Mouse (Mus musculus) kidney, adult 2 months (tissue): Measurements from ENCODE around the gene Kmt2c. TPM values are rescaled to one million over a fixed set of nuclear protein-coding genes. Genes with fewer than 3 reads are reported as not detected.
A peak's percentile ranks its signal among the peaks of the same experiment; 100 is the strongest.
"Not testable (repeated sequence)": the region's sequence is repeated elsewhere in the genome, so short reads cannot be mapped to it uniquely, and the experiment has no call there.

Experiments
- DNase-seq: peaks from one replicate; pipeline ENCODE4 v3.0.0; 2021
- H3K27ac ChIP-seq: fragments of 200-500 bp; 2 replicates; pipeline ENCODE4 v1.5.1; 2012; ENCODE audit warnings: low read depth, low read length, control low read depth, inconsistent platforms; ENCODE audit not compliant: insufficient read depth
- H3K27me3 ChIP-seq: fragments of 200-500 bp; replicated peaks from 2 replicates; pipeline ENCODE4 v1.6.1; 2012; ENCODE audit warnings: mild to moderate bottlenecking, moderate library complexity, low read length, inconsistent platforms; ENCODE audit not compliant: control insufficient read depth, insufficient read depth
- H3K36me3 ChIP-seq: fragments of 200-500 bp; 2 replicates; pipeline ENCODE4 v1.6.1; 2012; ENCODE audit warnings: mild to moderate bottlenecking, moderate library complexity, low read length, inconsistent platforms; ENCODE audit not compliant: control insufficient read depth, insufficient read depth
- H3K4me1 ChIP-seq: fragments of 200-500 bp; 2 replicates; pipeline ENCODE4 v1.6.1; 2011; ENCODE audit warnings: low read length; ENCODE audit not compliant: control insufficient read depth, insufficient read depth
- H3K4me3 ChIP-seq: fragments of 200-500 bp; 2 replicates; pipeline ENCODE4 v1.5.1; 2011; ENCODE audit warnings: mild to moderate bottlenecking, low read depth, low read length, control low read depth; ENCODE audit not compliant: insufficient read depth
- CTCF ChIP-seq: fragments of 200-500 bp; conservative IDR thresholded peaks from 2 replicates; pipeline ENCODE4 v1.5.1; 2011; ENCODE audit warnings: low read depth, mild to moderate bottlenecking, control low read depth, low read length, moderate library complexity, mixed read lengths; ENCODE audit not compliant: insufficient read depth, insufficient read length
- POLR2A ChIP-seq: fragments of 200-500 bp; IDR thresholded peaks from one replicate; pipeline ENCODE4 v1.6.1; 2011; ENCODE audit warnings: low read depth, low read length, control low read depth
- WGBS: fragments of 180-500 bp; shearing (Covaris S2); methylation state at CpG from one replicate; pipeline ENCODE4 v1.1.7; 2018; 5-methylcytosine and 5-hydroxymethylcytosine counted together
- polyA plus RNA-seq: library from polyadenylated mRNA; depleted of rRNA; stranded (reverse); fragments of >200 nt; gene quantifications from 2 replicates; pipeline ENCODE4 v1.2.3, GENCODE M21; 2012

Kmt2c gene
- polyA plus RNA-seq, 1 experiment, result 11.8 TPM

DNA sequence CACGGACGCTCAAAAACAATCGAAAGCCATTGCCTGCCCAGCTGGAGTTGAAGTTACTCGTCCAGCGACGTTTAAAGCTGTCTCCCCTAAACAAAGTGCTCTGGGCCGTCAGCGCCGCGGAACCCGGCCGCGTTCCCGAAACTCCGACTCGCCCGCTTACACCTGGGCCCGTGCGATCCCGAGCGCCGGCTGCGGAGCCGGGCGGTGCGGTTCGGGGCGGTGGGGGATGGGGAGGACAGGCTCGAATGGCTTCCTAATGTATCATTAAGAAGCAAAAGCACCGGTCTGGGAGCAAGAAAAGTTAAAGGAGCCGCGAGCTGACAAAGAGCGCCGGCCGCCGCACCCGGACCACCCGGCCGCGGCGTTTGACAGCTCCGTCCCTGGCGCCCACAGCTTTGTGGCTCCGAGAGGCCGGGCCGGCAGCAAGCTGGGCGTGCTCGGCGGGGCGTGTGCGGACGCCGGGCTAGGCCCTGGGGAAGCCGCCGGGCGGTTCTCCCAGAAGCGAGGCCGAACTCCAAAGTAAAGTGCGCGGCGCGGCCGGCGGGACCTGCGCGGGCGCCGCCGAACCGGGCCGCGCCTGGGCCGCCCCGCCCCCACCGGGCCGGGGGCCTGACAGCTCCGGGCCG, 750 bp downstream of the Kmt2c start:
- Histone ChIP-seq H3K4me1 (peaks cover 5% of the 10 kb centered on the region; the same call in 1 of the 2 replicates), H3K27me3 (no peaks in the 10 kb centered on the region; the same call in 1 of the 2 replicates), H3K27ac (peak overlapping the region; percentile 98), H3K36me3 (no peaks in the 10 kb centered on the region), H3K4me3 (peak overlapping the region; percentile 100)
- peak; percentile 60 for DNase-seq
- WGBS, result under 1% methylated on average over 77 of the region's 78 CpGs
- no peak for TF ChIP-seq POLR2A
- no peak for TF ChIP-seq CTCF

DNA sequence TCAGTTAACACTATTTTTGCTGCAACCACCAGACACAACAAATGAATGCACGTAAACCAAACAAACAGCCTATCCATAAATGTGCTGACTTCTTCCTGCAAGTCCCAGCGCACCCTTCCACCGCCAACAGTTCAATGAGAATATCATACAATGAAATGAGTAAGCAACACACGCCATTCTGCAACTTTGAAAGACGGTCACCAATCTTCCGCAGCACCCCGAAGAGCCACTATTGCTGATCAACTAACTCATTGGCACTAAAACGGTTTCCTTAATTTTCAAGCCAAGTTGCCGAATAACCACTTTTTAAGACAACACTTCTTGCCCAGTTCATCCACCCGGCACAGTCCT, 1.2 kb downstream of the Kmt2c start:
- Histone ChIP-seq H3K27me3 (no peaks in the 10 kb centered on the region; the same call in 1 of the 2 replicates), H3K4me1 (peaks cover 5% of the 10 kb centered on the region; the same call in 1 of the 2 replicates), H3K27ac (peak overlapping the region; percentile 98), H3K4me3 (peak overlapping the region; percentile 100), H3K36me3 (no peaks in the 10 kb centered on the region)
- TF ChIP-seq POLR2A (no peak), CTCF (no peak)
- under 1% methylated on average over 10 of the region's 10 CpGs for WGBS
- DNase-seq, result peak; percentile 54

DNA sequence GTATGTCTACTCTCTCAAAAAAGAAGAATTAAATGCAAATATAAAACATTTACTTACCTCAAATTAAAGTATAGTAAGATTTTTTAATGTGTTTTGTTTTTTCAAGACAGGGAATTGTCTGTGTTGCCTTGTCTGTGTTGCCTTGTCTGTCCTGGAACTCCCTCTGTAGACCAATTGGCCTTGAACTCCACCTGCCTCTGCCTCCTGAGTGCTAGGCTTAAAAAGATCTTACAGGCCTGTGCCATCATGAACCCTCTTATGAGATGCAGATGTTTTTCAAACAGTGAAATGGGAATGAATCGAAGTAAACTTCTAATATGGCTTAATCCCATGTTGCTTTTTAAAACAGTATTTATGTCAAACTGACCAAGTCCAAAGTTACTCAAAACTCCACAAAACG, 1.9 kb downstream of the Kmt2c start:
- TF ChIP-seq POLR2A (no peak), CTCF (no peak)
- Histone ChIP-seq H3K4me1 (peaks cover 5% of the 10 kb centered on the region; the same call in 1 of the 2 replicates), H3K27ac (no peak overlapping the region), H3K4me3 (no peak overlapping the region), H3K36me3 (no peaks in the 10 kb centered on the region), H3K27me3 (no peaks in the 10 kb centered on the region; the same call in 1 of the 2 replicates)
- no peak for DNase-seq
- WGBS, result 32% methylated on average over 2 of the region's 2 CpGs

DNA sequence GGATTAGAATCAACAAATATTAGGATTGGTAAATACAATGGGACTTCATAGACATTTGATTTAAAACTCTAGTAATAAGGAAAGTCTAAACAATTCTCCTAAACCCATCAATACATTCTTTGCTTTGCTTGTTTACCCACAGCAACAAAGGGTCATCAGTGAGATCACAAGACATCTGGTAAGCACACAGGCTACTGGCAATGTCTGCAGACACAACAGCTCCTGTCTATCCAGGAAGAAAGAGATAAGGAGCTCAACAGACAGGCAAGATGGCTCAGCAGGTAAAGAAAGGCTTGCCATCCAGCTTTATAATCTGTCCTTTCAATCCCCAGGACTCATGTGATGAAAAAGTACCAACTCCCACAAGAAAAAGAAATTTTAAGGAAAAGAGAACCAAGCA, 19.7 kb downstream of the Kmt2c start:
- TF ChIP-seq CTCF, result no peak
- TF ChIP-seq POLR2A, result no peak
- no peak for DNase-seq

DNA sequence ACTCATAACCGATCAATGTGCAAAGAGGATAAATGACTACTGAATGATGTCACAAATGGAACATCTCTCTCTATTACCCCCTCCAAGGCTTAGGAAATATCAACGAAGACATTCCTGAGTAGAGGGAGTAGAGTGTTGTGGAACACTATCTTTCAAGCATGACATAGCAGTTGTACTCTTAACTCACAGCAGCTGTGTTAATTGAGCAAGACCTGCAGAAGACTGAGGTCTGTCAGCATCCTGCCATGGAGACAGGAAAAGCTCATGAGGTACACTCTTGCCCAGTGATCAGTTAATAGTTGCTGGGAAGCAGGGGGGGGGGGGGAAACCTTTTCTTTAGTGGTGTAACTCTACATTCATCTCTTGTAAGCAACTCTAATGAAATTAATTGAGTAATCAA, 22.8 kb downstream of the Kmt2c start:
- TF ChIP-seq CTCF (no peak), POLR2A (no peak)
- no peak overlapping the region for H3K27ac ChIP-seq
- no peak for DNase-seq
- H3K4me3 ChIP-seq, result no peak overlapping the region
- no peaks in the 10 kb centered on the region for H3K27me3 ChIP-seq
- peaks cover 4% of the 10 kb centered on the region; the same call in 1 of the 2 replicates for H3K4me1 ChIP-seq
- H3K36me3 ChIP-seq, result no peaks in the 10 kb centered on the region
- 58% methylated on average over 2 of the region's 2 CpGs for WGBS

More for the DNA sequence above, 19.7 kb downstream of the Kmt2c start:
- no peak overlapping the region for H3K4me3 ChIP-seq
- no peaks in the 10 kb centered on the region for H3K36me3 ChIP-seq
- H3K27me3 ChIP-seq, result no peaks in the 10 kb centered on the region
- H3K27ac ChIP-seq, result no peak overlapping the region
- H3K4me1 ChIP-seq, result no peaks in the 10 kb centered on the region; the same call in 1 of the 2 replicates

DNA sequence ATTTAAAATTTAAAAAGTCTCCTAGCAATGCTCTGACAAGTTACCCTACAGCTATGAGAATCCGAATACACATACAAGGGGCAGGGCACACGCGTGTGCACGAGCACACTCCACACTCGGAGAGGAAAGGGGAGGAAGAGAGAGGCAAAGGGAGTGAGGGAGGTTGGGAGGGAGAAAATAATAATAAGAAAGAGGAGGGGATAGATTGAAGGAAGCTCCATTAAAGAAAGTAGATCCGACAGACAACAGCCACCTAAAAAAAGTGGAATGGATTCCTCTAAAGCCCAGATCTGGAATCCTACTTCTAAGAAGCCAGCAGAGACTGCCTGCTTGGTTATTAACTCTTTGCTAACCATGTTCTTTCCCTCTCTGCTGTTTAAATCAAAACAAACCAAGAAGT, 26.5 kb downstream of the Kmt2c start:
- Histone ChIP-seq H3K4me3 (peak overlapping the region; percentile 51; the same call in 1 of the 2 replicates), H3K27me3 (no peaks in the 10 kb centered on the region), H3K27ac (no peak overlapping the region), H3K4me1 (peaks cover 4% of the 10 kb centered on the region; the same call in 1 of the 2 replicates), H3K36me3 (no peaks in the 10 kb centered on the region)
- TF ChIP-seq POLR2A (no peak), CTCF (no peak)
- peak; percentile 32 for DNase-seq
- WGBS, result 12% methylated on average over 6 of the region's 6 CpGs

DNA sequence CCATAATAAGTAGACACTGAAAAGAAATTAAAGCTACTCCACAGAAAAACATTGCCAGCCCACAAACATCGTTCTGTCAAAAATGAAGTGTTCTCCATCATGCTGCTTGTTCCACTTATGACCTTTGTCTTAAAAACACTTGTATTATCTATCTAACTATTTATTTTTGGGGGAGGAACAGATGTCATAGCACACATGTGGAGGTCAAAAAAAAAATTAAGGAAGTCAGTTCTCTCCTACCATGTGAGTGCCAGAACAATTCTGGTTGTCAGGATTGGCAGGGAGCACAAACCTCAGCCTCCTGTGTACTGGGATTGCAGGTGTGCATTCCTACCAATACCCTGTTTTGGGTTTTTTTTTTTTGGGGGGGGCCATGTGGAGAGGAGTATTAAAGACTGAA, 36.6 kb downstream of the Kmt2c start:
- Histone ChIP-seq H3K27ac (no peak overlapping the region), H3K4me3 (no peak overlapping the region), H3K36me3 (no peaks in the 10 kb centered on the region), H3K27me3 (no peaks in the 10 kb centered on the region), H3K4me1 (0 out of 2 replicates have a peak, but pooled peaks cover 2% of the 10 kb centered on the region)
- no peak for DNase-seq
- TF ChIP-seq POLR2A (no peak), CTCF (no peak)
- WGBS, result 77% methylated on average over 1 of the region's 1 CpGs

DNA sequence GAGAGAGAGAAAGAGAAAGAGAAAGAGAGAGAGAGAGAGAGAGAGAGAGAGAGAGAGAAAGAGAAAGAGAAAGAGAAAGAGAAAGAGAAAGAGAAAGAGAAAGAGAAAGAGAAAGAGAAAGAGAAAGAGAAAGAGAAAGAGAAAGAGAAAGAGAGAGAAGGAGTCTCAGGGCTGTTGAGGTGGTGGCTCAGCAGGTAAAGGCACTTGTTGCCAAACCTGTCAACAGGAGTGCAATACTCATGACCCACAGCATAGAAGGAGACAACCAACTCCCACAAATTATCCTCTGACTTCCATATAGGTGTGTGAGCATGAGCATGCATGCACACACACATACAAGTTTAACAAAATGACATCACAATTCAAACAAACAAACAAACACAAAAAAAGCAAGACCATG, 43.2 kb downstream of the Kmt2c start:
- not testable (repeated sequence) for H3K27me3 ChIP-seq, H3K27ac ChIP-seq, H3K36me3 ChIP-seq, H3K4me1 ChIP-seq, DNase-seq, H3K4me3 ChIP-seq
